ENCODE assay signal across 8 mouse cellular contexts in the genomic region with DNA sequence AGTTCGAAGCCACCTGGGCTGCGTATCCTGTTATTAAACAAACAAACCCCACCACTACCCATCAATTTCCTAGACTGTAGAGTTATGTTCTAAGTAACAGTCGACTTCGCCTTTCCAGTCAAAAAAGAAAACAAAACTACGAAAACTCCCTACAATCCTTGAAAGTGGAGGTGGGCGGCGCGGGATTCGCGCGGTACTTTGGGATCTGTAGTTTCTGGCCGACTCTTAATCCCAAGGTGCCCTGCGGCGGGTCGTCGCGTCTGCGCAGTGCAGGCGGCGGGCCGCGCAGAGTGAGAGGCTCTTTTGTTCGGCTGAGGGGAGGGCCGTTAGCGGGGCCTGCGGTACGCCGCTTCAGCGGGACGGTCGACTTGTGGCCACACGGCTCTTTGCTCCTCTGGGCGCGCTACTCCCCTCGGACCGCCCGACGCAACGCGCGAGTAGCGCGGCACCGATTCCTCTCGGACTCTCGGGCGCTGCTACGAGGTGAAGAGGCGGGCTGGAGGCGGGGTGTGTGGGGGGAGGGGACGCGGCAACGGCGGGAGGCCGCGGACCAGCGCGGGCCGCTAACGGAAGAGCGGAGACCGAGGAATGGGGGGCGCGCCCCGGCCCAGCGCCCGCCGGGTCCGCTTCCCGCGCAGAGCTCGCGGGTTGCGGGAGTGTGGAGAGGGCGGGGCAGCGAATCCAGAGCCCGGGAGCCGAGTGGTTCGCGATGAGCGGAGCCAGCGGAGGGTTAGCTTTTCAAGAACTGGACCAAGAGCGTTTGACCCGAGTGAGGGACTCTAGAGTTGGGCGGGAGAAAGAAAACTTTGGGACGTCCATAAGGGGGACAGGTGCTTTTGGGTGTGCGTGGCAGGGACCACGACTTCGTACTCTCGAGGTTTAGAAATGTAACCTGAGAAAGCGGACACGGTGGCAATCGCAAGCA. TPM values are rescaled to one million over a fixed set of nuclear protein-coding genes. Genes with fewer than 3 reads are reported as not detected.
DNase-seq lines count a peak whose midpoint lies in the region; ATAC-seq and TF ChIP-seq lines count a peak whose summit lies in the region.

A gene (plus strand): TSS at position 257 of the 925 bp plus-strand sequence.

- H3K4me3 ChIP-seq in ES-Bruce4 (ENCODE audit: low read depth, low read length), result peak within 1 kb of the TSS; percentile 99
- H3K4me3 ChIP-seq in forebrain, embryonic 14.5 days (ENCODE audit: low read depth, low read length), result peak within 1 kb of the TSS; percentile 95
- peak within 1 kb of the TSS; percentile 99 for H3K4me3 ChIP-seq in neural tube, embryonic 15.5 days (replicated peaks)

- H3K4me2 ChIP-seq in forebrain, embryonic 14.5 days (ENCODE audit: low read length), result peak within 1 kb of the TSS; percentile 77
- H3K4me2 ChIP-seq in neural tube, embryonic 15.5 days, result peak within 1 kb of the TSS; percentile 81

- H3K4me1 ChIP-seq in ES-Bruce4 (ENCODE audit: control insufficient read depth, insufficient read depth, low read length), result peaks cover 5% of the 10 kb centered on the region
- H3K4me1 ChIP-seq in forebrain, embryonic 14.5 days (ENCODE audit: control insufficient read depth, insufficient read depth, low read length), result peaks cover 17% of the 10 kb centered on the region
- peaks cover 47% of the 10 kb centered on the region for H3K4me1 ChIP-seq in neural tube, embryonic 15.5 days

- H3K9me3 ChIP-seq in ES-Bruce4 (replicated peaks; ENCODE audit: control insufficient read depth, insufficient read depth, low read length, poor library complexity, severe bottlenecking), result no peaks in the 10 kb centered on the region
- H3K9me3 ChIP-seq in forebrain, embryonic 14.5 days (replicated peaks; ENCODE audit: control insufficient read depth, low read length), result no peaks in the 10 kb centered on the region
- no peaks in the 10 kb centered on the region for H3K9me3 ChIP-seq in neural tube, embryonic 15.5 days (replicated peaks)

- peak; percentile 96 for DNase-seq in forebrain, embryonic 14.5 days (ENCODE audit: low spot score)
- peak; percentile 91 to 92 for DNase-seq in heart, postnatal 14 days
- peak; percentile 91 for DNase-seq in layer of hippocampus, adult 11-12 months (ENCODE audit: low spot score)
- peak; percentile 92 to 93 for DNase-seq in lung, adult 18-20 months
- peak; percentile 93 for DNase-seq in testis, postnatal 14 days (ENCODE audit: low spot score)

- no peaks in the 10 kb centered on the region for H3K27me3 ChIP-seq in ES-Bruce4 (ENCODE audit: control insufficient read depth, insufficient read depth, low read length, poor library complexity, severe bottlenecking)
- no peaks in the 10 kb centered on the region for H3K27me3 ChIP-seq in forebrain, embryonic 14.5 days (replicated peaks; ENCODE audit: control insufficient read depth, insufficient read depth, low read length)
- no peaks in the 10 kb centered on the region for H3K27me3 ChIP-seq in neural tube, embryonic 15.5 days (replicated peaks)

- intact Hi-C loops in heart, postnatal 14 days (cut with DNase I), result no loop called here

- ATAC-seq in cerebellum, adult (ENCODE audit: insufficient number of reproducible peaks, low FRiP score, low TSS enrichment), result peak; percentile 88
- peak; percentile 99 for ATAC-seq in forebrain, embryonic 14.5 days
- ATAC-seq in neural tube, embryonic 15.5 days (ENCODE audit: low FRiP score), result peak; percentile 96

- peak within 1 kb of the TSS; percentile 98 for H3K27ac ChIP-seq in ES-Bruce4 (ENCODE audit: insufficient read depth, low read length)
- H3K27ac ChIP-seq in forebrain, embryonic 14.5 days (ENCODE audit: low read depth, low read length), result peak within 1 kb of the TSS; percentile 97
- H3K27ac ChIP-seq in neural tube, embryonic 15.5 days (replicated peaks), result peak within 1 kb of the TSS; percentile 96

- no peak for TF ChIP-seq CTCF in ES-Bruce4 (IDR thresholded peaks at IDR 0.05; ENCODE audit: low read depth, low read length)

- peaks cover 11% of the 10 kb centered on the region for H3K36me3 ChIP-seq in ES-Bruce4 (ENCODE audit: control insufficient read depth, insufficient read depth, low read length, poor library complexity, severe bottlenecking)
- H3K36me3 ChIP-seq in forebrain, embryonic 14.5 days (ENCODE audit: control insufficient read depth, insufficient read depth, low read length), result no peaks in the 10 kb centered on the region
- no peaks in the 10 kb centered on the region for H3K36me3 ChIP-seq in neural tube, embryonic 15.5 days

- no peak for TF ChIP-seq EP300 in ES-Bruce4 (IDR thresholded peaks at IDR 0.05; ENCODE audit: insufficient read depth, low read depth, low read length)

- TF ChIP-seq POLR2A in ES-Bruce4 (IDR thresholded peaks at IDR 0.05; ENCODE audit: insufficient read depth, low read length), result peak; percentile 32

- WGBS in forebrain, embryonic 14.5 days, result 1% methylated on average over 93 of the region's 93 CpGs
- 1% methylated on average over 93 of the region's 93 CpGs for WGBS in neural tube, embryonic 15.5 days

- peak within 1 kb of the TSS; percentile 97 for H3K9ac ChIP-seq in ES-Bruce4 (ENCODE audit: low read depth, poor library complexity, severe bottlenecking)
- H3K9ac ChIP-seq in forebrain, embryonic 14.5 days (ENCODE audit: low read length), result peak within 1 kb of the TSS; percentile 94
- peak within 1 kb of the TSS; percentile 84 for H3K9ac ChIP-seq in neural tube, embryonic 15.5 days (replicated peaks)

RNA-seq across cellular contexts. Expression of the gene that starts here (rescaled TPM):
- 201 and 202 TPM in 2 replicates for polyA plus RNA-seq in ES-Bruce4 (2011; ENCODE audit: insufficient read depth, insufficient read length, low read depth, missing spikeins)
- 94.8 and 99.7 TPM in 2 replicates for polyA plus RNA-seq in forebrain, embryonic 14.5 days (2014; fragmentation: Nextera tagmentation; extraction: Ambion mirVana)
- total RNA-seq in heart, postnatal 14 days (2021), result 10 to 100 TPM; 36.4 to 46.8 TPM
- polyA plus RNA-seq in neural tube, embryonic 15.5 days (2015; fragmentation: Nextera tagmentation; extraction: Ambion mirVana), result 60.9 and 69.5 TPM in 2 replicates

Comparison
In these comparisons a context has a peak if more than half of its experiments do, and no peak if none do; other contexts are left out.
1. Peak in every context shown above with its lines: DNase-seq, ATAC-seq, H3K4me3 ChIP-seq and H3K27ac ChIP-seq.